8 mouse cellular contexts compared by ENCODE assay signal in the genomic region with DNA sequence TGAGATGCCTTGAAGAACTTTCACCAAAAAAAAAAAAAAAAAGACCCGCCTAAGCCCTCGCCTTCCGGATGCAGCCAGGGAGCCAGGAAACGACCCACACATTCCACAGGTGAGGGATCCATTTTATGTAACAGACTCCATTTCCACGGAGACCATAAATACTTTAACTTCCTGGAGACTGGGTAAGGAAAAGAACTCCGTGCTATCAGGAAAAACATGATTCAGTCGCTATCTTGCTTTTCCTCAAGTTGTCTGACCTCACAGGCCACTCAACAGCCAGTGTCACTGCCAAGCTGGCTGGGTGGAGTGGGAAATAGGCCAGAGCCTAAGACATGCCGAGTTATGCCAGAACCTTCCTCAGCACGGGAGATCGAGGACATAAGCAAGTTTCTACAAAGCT. TPM values are rescaled to one million over a fixed set of nuclear protein-coding genes. Genes with fewer than 3 reads are reported as not detected.
DNase-seq lines count a peak whose midpoint lies in the region; ATAC-seq lines count a peak whose summit lies in the region.

No protein-coding gene starts in this region.

- H3K9me3 ChIP-seq in heart, embryonic 11.5 days (replicated peaks; ENCODE audit: control insufficient read depth, low read length), result no peaks in the 10 kb centered on the region
- no peaks in the 10 kb centered on the region for H3K9me3 ChIP-seq in hindbrain, embryonic 13.5 days

- WGBS in heart, embryonic 11.5 days (ENCODE audit: insufficient replicate concordance), result 15% methylated on average over 10 of the region's 10 CpGs
- WGBS in hindbrain, embryonic 13.5 days, result 84% methylated on average over 10 of the region's 10 CpGs

- no peaks in the 10 kb centered on the region for H3K27me3 ChIP-seq in heart, embryonic 11.5 days (ENCODE audit: control insufficient read depth, insufficient read depth, low read length)
- no peaks in the 10 kb centered on the region for H3K27me3 ChIP-seq in hindbrain, embryonic 13.5 days

- no peak overlapping the region for H3K4me2 ChIP-seq in heart, embryonic 11.5 days
- H3K4me2 ChIP-seq in hindbrain, embryonic 13.5 days, result no peak overlapping the region

- no peak for ATAC-seq in heart, embryonic 11.5 days (replicated peaks; ENCODE audit: insufficient number of reproducible peaks, low FRiP score, low TSS enrichment)
- no peak for ATAC-seq in megakaryocyte progenitor cell, adult 5-6 weeks (replicated peaks; ENCODE audit: poor library complexity)
- no peak for ATAC-seq in erythroblast, adult 5-6 weeks (replicated peaks; ENCODE audit: low FRiP score, poor library complexity, severe bottlenecking)
- ATAC-seq in megakaryocyte-erythroid progenitor cell, adult 5-6 weeks (replicated peaks; ENCODE audit: low FRiP score, low TSS enrichment, poor library complexity, severe bottlenecking), result no peak
- no peak for ATAC-seq in hindbrain, embryonic 13.5 days (ENCODE audit: low FRiP score)

- H3K36me3 ChIP-seq in heart, embryonic 11.5 days (ENCODE audit: control insufficient read depth, insufficient read depth, low read length), result no peaks in the 10 kb centered on the region
- no peaks in the 10 kb centered on the region for H3K36me3 ChIP-seq in hindbrain, embryonic 13.5 days

- H3K4me1 ChIP-seq in heart, embryonic 11.5 days (ENCODE audit: control insufficient read depth, insufficient read depth, low read length), result peaks cover 49% of the 10 kb centered on the region
- peaks cover 29% of the 10 kb centered on the region for H3K4me1 ChIP-seq in hindbrain, embryonic 13.5 days (replicated peaks)

- peak; percentile 23 for DNase-seq in urinary bladder, postnatal 25 days (ENCODE audit: low spot score)
- DNase-seq in urinary bladder, postnatal 10 days (ENCODE audit: low spot score), result no peak
- peak; percentile 25 to 47 for DNase-seq in kidney, postnatal 4 days

- no peak overlapping the region for H3K9ac ChIP-seq in heart, embryonic 11.5 days (ENCODE audit: low read depth, low read length)
- H3K9ac ChIP-seq in hindbrain, embryonic 13.5 days, result no peak overlapping the region

- H3K27ac ChIP-seq in heart, embryonic 11.5 days (ENCODE audit: low read depth, low read length), result peak overlapping the region; percentile 79
- no peak overlapping the region for H3K27ac ChIP-seq in hindbrain, embryonic 13.5 days

- no peak overlapping the region for H3K4me3 ChIP-seq in heart, embryonic 11.5 days (ENCODE audit: low read depth, low read length)
- no peak overlapping the region for H3K4me3 ChIP-seq in hindbrain, embryonic 13.5 days

RNA-seq across cellular contexts. Expression of a gene that starts 46.3 kb away (rescaled TPM):
- 39.8 and 42.6 TPM in 2 replicates for polyA plus RNA-seq in heart, embryonic 11.5 days (2014; fragmentation: Nextera tagmentation; extraction: Ambion mirVana)
- 20.9 and 24.4 TPM in 2 replicates for total RNA-seq in megakaryocyte progenitor cell, adult 5-6 weeks (2015)
- total RNA-seq in megakaryocyte progenitor cell, adult 5-6 weeks (2017), result 31.1 and 41.0 TPM in 2 replicates
- 7.1 TPM in 2 replicates for total RNA-seq in erythroblast, adult 5-6 weeks (2015; ENCODE audit: low replicate concordance)
- 6.6 and 12.8 TPM in 2 replicates for total RNA-seq in erythroblast, adult 5-6 weeks (2017; ENCODE audit: low replicate concordance)
- total RNA-seq in megakaryocyte-erythroid progenitor cell, adult 5-6 weeks (2014; fragmentation: Nextera tagmentation), result 15.0 and 21.6 TPM in 2 replicates
- total RNA-seq in megakaryocyte-erythroid progenitor cell, adult 5-6 weeks (2017), result 24.7 and 35.3 TPM in 2 replicates
- 11.2 and 11.6 TPM in 2 replicates for polyA plus RNA-seq in hindbrain, embryonic 13.5 days (2015; fragmentation: Nextera tagmentation; extraction: Ambion mirVana)
